Comparison of ENCODE assay signal across 8 mouse cellular contexts in the genomic region with DNA sequence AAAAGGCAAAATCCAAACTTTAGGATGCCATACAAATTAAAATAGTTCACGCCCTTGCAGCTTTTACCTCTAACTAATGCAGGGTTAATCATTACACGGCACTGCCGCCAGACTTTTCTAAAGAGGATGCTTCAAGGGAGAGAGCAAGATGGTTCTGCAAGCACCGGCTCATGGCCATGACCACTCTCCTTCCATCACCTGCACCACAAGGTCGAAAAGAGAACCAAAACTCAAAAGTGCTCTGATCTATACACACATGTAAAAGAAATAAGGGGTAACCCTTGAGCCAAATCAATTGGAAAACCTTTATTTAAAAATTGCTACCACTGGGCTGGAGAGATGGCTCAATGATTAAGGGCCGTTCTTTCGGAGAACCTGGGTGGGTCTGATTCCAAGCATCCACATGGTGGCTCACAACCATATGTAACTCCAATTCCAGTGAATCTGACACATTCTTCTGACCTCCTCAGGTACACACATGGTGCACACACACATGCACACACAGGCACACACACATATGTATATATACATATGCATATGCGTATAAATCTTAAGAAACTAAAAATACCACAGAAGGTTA. TPM values are rescaled to one million over a fixed set of nuclear protein-coding genes. Genes with fewer than 3 reads are reported as not detected.
A peak's percentile ranks its signal among the peaks of the same experiment; 100 is the strongest.
DNase-seq lines count a peak whose midpoint lies in the region; ATAC-seq and TF ChIP-seq lines count a peak whose summit lies in the region.

No protein-coding gene starts in this region.

- 75% methylated on average over 8 of the region's 8 CpGs for whole genome bisulfite sequencing in heart, adult 2 months
- WGBS in liver, embryonic 16.5 days (ENCODE audit: insufficient replicate concordance), result 76% methylated on average over 8 of the region's 8 CpGs

- intact Hi-C loops in heart, adult 2 months (cut with DNase I), result loop anchor here (5.0 kb wide), 1 partner anchor 58 kb away; no protein-coding TSS in a partner anchor

- no peaks in the 10 kb centered on the region for H3K9me3 ChIP-seq in liver, embryonic 16.5 days (replicated peaks; ENCODE audit: control insufficient read depth, low read length)

- H3K9ac ChIP-seq in heart, adult 2 months (ENCODE audit: low read depth, low read length), result no peak overlapping the region
- no peak overlapping the region for H3K9ac ChIP-seq in liver, embryonic 16.5 days (ENCODE audit: low read depth, low read length)

- TF ChIP-seq CTCF in heart, adult 2 months (IDR thresholded peaks at IDR 0.05), result no peak
- no peak for TF ChIP-seq CTCF in testis, adult 2 months (IDR thresholded peaks at IDR 0.05; ENCODE audit: control insufficient read depth, insufficient read depth, insufficient replicate concordance, low read depth, low read length)

- TF ChIP-seq EP300 in heart, adult 2 months (IDR thresholded peaks at IDR 0.05; ENCODE audit: insufficient read depth, low read depth, low read length), result no peak

- DNase-seq in heart, adult 2 months, result no peak
- no peak for DNase-seq in heart, adult 9 months (ENCODE audit: low spot score in 2 of 2)
- no peak for DNase-seq in testis, postnatal 10 days (ENCODE audit: low spot score)
- DNase-seq in spleen, postnatal 10 days (ENCODE audit: low spot score in 2 of 2), result no peak
- no peak for DNase-seq in right cerebral cortex, postnatal 10 days (ENCODE audit: low spot score in 2 of 2)
- DNase-seq in adipocyte (ENCODE audit: low spot score), result no peak

- H3K27ac ChIP-seq in heart, adult 2 months, result peak overlapping the region; percentile 86
- no peak overlapping the region for H3K27ac ChIP-seq in testis, adult 2 months (ENCODE audit: control insufficient read depth, insufficient read depth, low read depth, low read length)
- H3K27ac ChIP-seq in liver, embryonic 16.5 days (ENCODE audit: low read length), result no peak overlapping the region

- H3K27me3 ChIP-seq in heart, adult 2 months (ENCODE audit: control insufficient read depth, insufficient read depth, low read length), result no peaks in the 10 kb centered on the region
- H3K27me3 ChIP-seq in testis, adult 2 months (ENCODE audit: control insufficient read depth, insufficient read depth, low read length), result no peaks in the 10 kb centered on the region
- 0 out of 2 replicates have a peak, but pooled peaks cover 2% of the 10 kb centered on the region for H3K27me3 ChIP-seq in liver, embryonic 16.5 days (ENCODE audit: control insufficient read depth, insufficient read depth, low read depth, low read length)

- H3K4me2 ChIP-seq in liver, embryonic 16.5 days (ENCODE audit: low read depth, low read length), result peak overlapping the region; percentile 96

- peaks cover 7% of the 10 kb centered on the region for H3K4me1 ChIP-seq in heart, adult 2 months (ENCODE audit: control insufficient read depth, insufficient read depth, low read length)
- H3K4me1 ChIP-seq in testis, adult 2 months (ENCODE audit: control insufficient read depth, insufficient read depth, low read length), result peaks cover 11% of the 10 kb centered on the region; the same call in 1 of the 2 replicates
- H3K4me1 ChIP-seq in liver, embryonic 16.5 days (ENCODE audit: control insufficient read depth, low read depth, low read length), result peaks cover 18% of the 10 kb centered on the region

- no peak for ATAC-seq in liver, embryonic 16.5 days (ENCODE audit: low read depth)

- peak overlapping the region; percentile 89 for H3K4me3 ChIP-seq in heart, adult 2 months
- peak overlapping the region; percentile 50 for H3K4me3 ChIP-seq in testis, adult 2 months (ENCODE audit: control insufficient read depth, low read depth, low read length)
- no peak overlapping the region for H3K4me3 ChIP-seq in liver, embryonic 16.5 days (ENCODE audit: low read depth, low read length)

- no peak for TF ChIP-seq POLR2A in heart, adult 2 months (IDR thresholded peaks at IDR 0.05; ENCODE audit: insufficient read depth, low read depth, low read length)
- TF ChIP-seq POLR2A in testis, adult 2 months (IDR thresholded peaks at IDR 0.05; ENCODE audit: control insufficient read depth, low read depth, low read length), result no peak

- H3K79me2 ChIP-seq in heart, adult 2 months (replicated peaks; ENCODE audit: control insufficient read depth, insufficient read depth, low read length), result peaks cover 2% of the 10 kb centered on the region

- no peaks in the 10 kb centered on the region for H3K36me3 ChIP-seq in heart, adult 2 months (ENCODE audit: control insufficient read depth, insufficient read depth, low read length)
- no peaks in the 10 kb centered on the region; the same call in 1 of the 2 replicates for H3K36me3 ChIP-seq in testis, adult 2 months (ENCODE audit: control insufficient read depth, insufficient read depth, low read length)
- H3K36me3 ChIP-seq in liver, embryonic 16.5 days (ENCODE audit: control insufficient read depth, insufficient read depth), result no peaks in the 10 kb centered on the region

RNA-seq across cellular contexts. Expression of gene Agtpbp1, which starts 29.3 kb away (rescaled TPM):
- 100 to 1,000 TPM; 151 to 173 TPM for total RNA-seq in heart, adult 2 months (2021)
- polyA plus RNA-seq in heart, adult 2 months (2012; rRNA removed), result 27.9 and 62.9 TPM in 2 replicates
- polyA plus RNA-seq in testis, adult 2 months (2012; rRNA removed), result 74.6 and 82.5 TPM in 2 replicates
- 7.3 and 9.0 TPM in 2 replicates for polyA plus RNA-seq in liver, embryonic 16.5 days (2015; fragmentation: Nextera tagmentation; extraction: Ambion mirVana)

RNA-seq across cellular contexts. Expression of gene Naa35, which starts 29.4 kb away (rescaled TPM):
- total RNA-seq in heart, adult 2 months (2021), result 100 to 1,000 TPM in 1 of 2 experiments, 10 to 100 TPM in 1; 79.9 to 106 TPM
- 28.0 and 67.3 TPM in 2 replicates for polyA plus RNA-seq in heart, adult 2 months (2012; rRNA removed)
- polyA plus RNA-seq in testis, adult 2 months (2012; rRNA removed), result 42.8 and 46.5 TPM in 2 replicates
- polyA plus RNA-seq in liver, embryonic 16.5 days (2015; fragmentation: Nextera tagmentation; extraction: Ambion mirVana), result 22.1 and 23.0 TPM in 2 replicates
